Mouse (Mus musculus): ENCODE measurements around the gene Rin1. TPM values are rescaled to one million over a fixed set of nuclear protein-coding genes. Genes with fewer than 3 reads are reported as not detected.
A peak's percentile ranks its signal among the peaks of the same experiment; 100 is the strongest.
"Not testable (repeated sequence)": the region's sequence is repeated elsewhere in the genome, so short reads cannot be mapped to it uniquely, and the experiment has no call there.

Gene Rin1
- polyA plus RNA-seq, 1 experiment from 2014 or later, result 1.6 TPM

DNA sequence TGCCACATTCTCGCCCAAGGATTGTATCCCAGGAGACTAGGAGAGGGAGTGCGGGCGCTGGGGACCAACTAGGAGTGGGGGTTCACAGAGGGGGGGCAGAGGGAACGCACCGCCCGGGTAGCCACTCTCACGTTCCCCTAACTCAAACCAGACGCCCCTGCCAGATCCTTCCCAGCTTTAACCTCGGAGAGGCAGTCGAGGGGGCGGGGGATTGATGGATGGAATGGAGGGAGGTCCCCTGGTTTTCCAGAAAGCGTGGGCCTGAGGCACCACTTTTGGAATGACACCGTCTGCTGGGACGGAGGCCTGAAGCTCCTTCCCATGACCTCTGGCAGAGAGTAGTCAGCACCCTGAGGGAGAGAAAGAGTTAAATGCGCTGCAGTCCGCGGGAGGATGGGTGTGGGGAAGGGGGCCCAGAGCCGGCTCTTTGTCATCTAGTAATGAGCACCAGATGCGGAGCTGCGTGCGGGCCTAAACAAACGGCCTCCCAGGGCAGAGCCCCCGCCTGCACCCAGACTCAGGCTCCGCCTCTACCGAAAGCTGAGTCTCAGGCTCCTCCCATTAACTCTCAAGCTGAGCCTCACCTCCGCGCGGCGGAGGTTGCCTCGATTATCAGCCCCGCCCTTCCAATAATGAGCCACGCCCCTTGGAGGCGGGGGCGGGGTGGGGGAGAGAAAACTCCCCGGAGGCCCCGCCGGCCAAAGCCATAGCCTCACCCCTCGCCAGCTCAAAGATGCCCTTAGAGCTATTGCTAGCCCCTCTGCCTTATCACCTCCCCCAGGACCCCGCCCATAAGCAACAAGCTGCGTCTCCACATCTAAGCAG lies 21.5 kb downstream of the Rin1 start:
- H3K9ac ChIP-seq, result peak overlapping the region; percentile 39
- H3K4me3 ChIP-seq, result peak overlapping the region; percentile 43
- peak overlapping the region; percentile 83 for H3K4me2 ChIP-seq
- under 1% methylated on average over 40 of the region's 40 CpGs for WGBS
- peak; percentile 74 for ATAC-seq (replicated peaks)
- peaks cover 37% of the 10 kb centered on the region for H3K27me3 ChIP-seq (replicated peaks)
- peaks cover 42% of the 10 kb centered on the region for H3K4me1 ChIP-seq
- no peaks in the 10 kb centered on the region for H3K9me3 ChIP-seq
- peak overlapping the region; percentile 39 for H3K27ac ChIP-seq
- H3K36me3 ChIP-seq (replicated peaks), result no peaks in the 10 kb centered on the region

DNA sequence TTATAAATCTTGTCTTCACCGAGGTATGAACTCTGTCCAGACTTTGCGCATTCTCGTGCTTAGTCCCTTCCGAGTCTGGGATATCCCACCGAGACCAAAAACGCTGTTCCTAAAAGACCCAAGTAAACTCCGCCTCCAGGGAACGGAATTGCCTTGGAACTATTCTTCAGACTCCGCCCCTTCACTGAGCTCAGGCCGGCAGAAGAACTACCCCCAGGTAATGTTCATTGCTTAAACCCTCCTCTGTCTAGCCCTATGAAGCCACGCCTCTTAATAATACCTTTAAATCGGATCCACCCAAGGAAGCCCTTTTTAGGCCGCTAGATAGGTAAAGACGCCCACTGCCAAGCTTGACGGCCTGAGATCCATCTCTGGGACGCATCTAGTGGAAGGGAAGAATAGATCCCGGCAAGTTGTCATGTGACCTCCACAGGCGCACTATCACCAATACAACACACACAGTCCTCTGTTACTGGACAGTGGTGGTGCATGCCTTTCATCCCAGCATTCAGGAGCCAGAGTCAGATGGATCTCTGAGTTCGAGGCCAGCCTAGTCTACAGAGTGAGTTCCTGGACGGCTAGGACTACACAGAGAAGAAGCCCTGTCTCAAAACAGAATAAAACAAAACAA lies 22.2 kb downstream of the Rin1 start:
- Histone ChIP-seq H3K27me3 (replicated peaks) (peaks cover 30% of the 10 kb centered on the region), H3K27ac (0 out of 2 replicates have a peak overlapping the region, but pooled peaks have one; percentile 29)
- ATAC-seq (replicated peaks), result peak; percentile 21; the same call in 1 of the 2 replicates

GRCm38 (mm10) chr19:5073028-5073427 lies 22.7 kb downstream of the Rin1 start:
- peaks cover 28% of the 10 kb centered on the region for H3K27me3 ChIP-seq (replicated peaks)
- no peaks in the 10 kb centered on the region for H3K36me3 ChIP-seq (replicated peaks)
- H3K4me1 ChIP-seq, result peaks cover 31% of the 10 kb centered on the region
- no peaks in the 10 kb centered on the region for H3K9me3 ChIP-seq
- H3K9ac ChIP-seq, result no peak overlapping the region
- peak overlapping the region; percentile 83 for H3K4me2 ChIP-seq
- 1% methylated on average over 15 of the region's 15 CpGs for WGBS
- peak overlapping the region; percentile 43 for H3K4me3 ChIP-seq
- no peak for ATAC-seq (replicated peaks)
- no peak overlapping the region for H3K27ac ChIP-seq

More for the DNA sequence above, 22.2 kb downstream of the Rin1 start:
- Histone ChIP-seq H3K4me3 (peak overlapping the region; percentile 43), H3K4me1 (peaks cover 35% of the 10 kb centered on the region), H3K9ac (peak overlapping the region; percentile 39; the same call in 1 of the 2 replicates), H3K4me2 (peak overlapping the region; percentile 83), H3K9me3 (no peaks in the 10 kb centered on the region), H3K36me3 (replicated peaks) (no peaks in the 10 kb centered on the region)
- 3% methylated on average over 20 of the region's 20 CpGs for WGBS

DNA sequence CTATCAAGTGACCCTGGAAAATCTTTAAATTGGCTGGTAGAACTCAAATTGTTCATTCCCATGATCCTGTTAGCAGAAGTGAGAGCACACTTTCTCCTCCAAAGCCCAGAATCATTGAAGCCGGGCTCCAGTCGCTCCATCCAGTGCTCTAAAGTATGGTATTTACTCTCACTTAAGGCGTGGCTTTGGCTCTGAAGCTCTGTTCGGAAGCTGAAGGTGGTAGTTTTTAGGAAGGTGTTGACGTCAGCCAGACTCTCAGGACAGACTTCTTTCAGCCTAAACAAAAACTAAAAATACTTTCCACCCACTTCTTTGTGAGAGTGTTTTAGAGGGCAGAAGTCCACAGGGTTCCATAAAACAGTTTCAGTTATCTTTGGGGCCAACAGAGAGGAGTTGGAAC lies 23.2 kb downstream of the Rin1 start:
- H3K27me3 ChIP-seq (replicated peaks), result peaks cover 23% of the 10 kb centered on the region

GRCm38 (mm10) chr19:5079279-5079678 lies 29.0 kb downstream of the Rin1 start:
- H3K36me3 ChIP-seq (replicated peaks), result no peaks in the 10 kb centered on the region
- no peak for ATAC-seq (replicated peaks)
- peaks cover 55% of the 10 kb centered on the region for H3K27me3 ChIP-seq (replicated peaks)
- H3K4me3 ChIP-seq, result no peak overlapping the region
- H3K4me2 ChIP-seq, result no peak overlapping the region
- H3K9me3 ChIP-seq, result no peaks in the 10 kb centered on the region
- no peak overlapping the region for H3K9ac ChIP-seq
- 91% methylated on average over 1 of the region's 1 CpGs for WGBS
- H3K27ac ChIP-seq, result no peak overlapping the region
- H3K4me1 ChIP-seq, result peaks cover 4% of the 10 kb centered on the region

More for the DNA sequence above, 23.2 kb downstream of the Rin1 start:
- no peak for ATAC-seq (replicated peaks)
- Histone ChIP-seq H3K4me3 (no peak overlapping the region), H3K27ac (no peak overlapping the region), H3K4me1 (peaks cover 26% of the 10 kb centered on the region), H3K4me2 (no peak overlapping the region), H3K9me3 (no peaks in the 10 kb centered on the region), H3K36me3 (replicated peaks) (no peaks in the 10 kb centered on the region), H3K9ac (no peak overlapping the region)
- 43% methylated on average over 5 of the region's 5 CpGs for WGBS

- no peak overlapping the region for H3K4me3 ChIP-seq
- no peak overlapping the region for H3K4me2 ChIP-seq
- no peaks in the 10 kb centered on the region for H3K36me3 ChIP-seq (replicated peaks)
- H3K27ac ChIP-seq, result no peak overlapping the region
- H3K9me3 ChIP-seq, result no peaks in the 10 kb centered on the region
- 71% methylated on average over 18 of the region's 18 CpGs for WGBS
- peaks cover 19% of the 10 kb centered on the region for H3K4me1 ChIP-seq
- ATAC-seq (replicated peaks), result no peak
- H3K27me3 ChIP-seq (replicated peaks), result peaks cover 67% of the 10 kb centered on the region
- H3K9ac ChIP-seq, result no peak overlapping the region
Measured at GRCm38 (mm10) chr19:5082005-5082404, 31.7 kb downstream of the Rin1 start.

- Histone ChIP-seq H3K27ac (no peak overlapping the region), H3K27me3 (replicated peaks) (peaks cover 67% of the 10 kb centered on the region), H3K9ac (no peak overlapping the region), H3K4me1 (peaks cover 24% of the 10 kb centered on the region), H3K36me3 (replicated peaks) (no peaks in the 10 kb centered on the region), H3K4me3 (no peak overlapping the region), H3K9me3 (no peaks in the 10 kb centered on the region), H3K4me2 (no peak overlapping the region)
- 75% methylated on average over 24 of the region's 24 CpGs for WGBS
- no peak for ATAC-seq (replicated peaks)
Measured at GRCm38 (mm10) chr19:5082596-5082995, 32.3 kb downstream of the Rin1 start.

DNA sequence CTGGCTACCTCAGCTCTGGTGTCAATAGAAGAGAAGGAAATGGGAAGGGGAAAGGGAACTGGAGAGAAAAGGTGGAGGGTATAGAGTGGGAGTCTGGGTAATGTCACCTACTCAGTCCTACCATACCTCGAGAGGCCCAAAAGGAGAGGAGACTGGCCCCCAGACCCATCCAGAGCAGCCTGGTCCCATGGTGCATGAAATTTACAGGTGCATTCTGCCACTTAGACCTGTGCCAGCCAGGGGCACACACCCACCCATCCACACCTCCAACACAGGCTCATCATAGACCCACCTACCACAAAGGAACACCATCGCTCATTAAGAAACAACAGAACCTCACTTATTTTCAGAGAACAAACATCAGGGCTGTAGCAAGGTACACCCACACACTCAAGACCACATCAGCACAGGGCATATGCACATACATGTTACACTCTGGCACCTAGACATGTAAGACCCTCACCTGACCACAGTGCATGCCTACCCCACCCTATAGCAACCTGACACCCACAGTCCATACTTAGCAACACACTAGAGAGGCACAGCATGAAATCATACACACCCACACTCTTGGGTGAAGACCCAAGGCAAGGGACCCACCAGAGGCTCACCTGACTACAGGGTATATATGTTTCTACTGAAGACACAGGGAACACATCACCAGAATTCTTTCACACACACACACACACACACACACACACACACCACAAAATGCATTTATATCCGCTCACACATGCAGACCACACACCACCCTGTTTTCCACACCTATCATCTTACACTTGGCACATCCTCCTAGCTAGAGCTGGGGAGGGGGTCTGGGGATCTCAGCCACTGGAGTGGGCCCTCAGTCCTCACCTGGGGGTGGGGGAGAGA lies 33.9 kb downstream of the Rin1 start:
- H3K9ac ChIP-seq, result peak overlapping the region; percentile 69
- H3K4me3 ChIP-seq, result peak overlapping the region; percentile 68
- peak overlapping the region; percentile 82 for H3K4me2 ChIP-seq
- H3K36me3 ChIP-seq (replicated peaks), result no peaks in the 10 kb centered on the region
- H3K27ac ChIP-seq, result no peak overlapping the region
- H3K4me1 ChIP-seq, result peaks cover 31% of the 10 kb centered on the region
- peaks cover 67% of the 10 kb centered on the region for H3K27me3 ChIP-seq (replicated peaks)
- no peaks in the 10 kb centered on the region for H3K9me3 ChIP-seq
- 71% methylated on average over 3 of the region's 3 CpGs for WGBS
- ATAC-seq (replicated peaks), result no peak

GRCm38 (mm10) chr19:5084834-5085144 lies 34.5 kb downstream of the Rin1 start:
- WGBS, result 2% methylated on average over 15 of the region's 15 CpGs
- no peak for ATAC-seq (replicated peaks)
- no peaks in the 10 kb centered on the region for H3K9me3 ChIP-seq
- peaks cover 37% of the 10 kb centered on the region for H3K4me1 ChIP-seq
- H3K9ac ChIP-seq, result peak overlapping the region; percentile 69
- H3K36me3 ChIP-seq (replicated peaks), result 0 out of 2 replicates have a peak, but pooled peaks cover 1% of the 10 kb centered on the region
- peak overlapping the region; percentile 82 for H3K4me2 ChIP-seq
- peak overlapping the region; percentile 68 for H3K4me3 ChIP-seq
- H3K27ac ChIP-seq, result no peak overlapping the region
- peaks cover 64% of the 10 kb centered on the region for H3K27me3 ChIP-seq (replicated peaks)

GRCm38 (mm10) chr19:5085145-5085863 lies 35.0 kb downstream of the Rin1 start, which contains the start of gene Tmem151a:
Gene Tmem151a, minus strand, starts transcription at chr19:5085531.
- H3K9ac ChIP-seq, result peak within 1 kb of the TSS; percentile 69
- no peaks in the 10 kb centered on the region for H3K9me3 ChIP-seq
- peak within 1 kb of the TSS; percentile 68 for H3K4me3 ChIP-seq
- under 1% methylated on average over 69 of the region's 69 CpGs for WGBS
- H3K4me2 ChIP-seq, result peak within 1 kb of the TSS; percentile 82
- ATAC-seq (replicated peaks), result no peak
- peaks cover 37% of the 10 kb centered on the region for H3K4me1 ChIP-seq
- H3K27ac ChIP-seq, result no peak within 1 kb of the TSS
- H3K27me3 ChIP-seq (replicated peaks), result peaks cover 59% of the 10 kb centered on the region
- 0 out of 2 replicates have a peak, but pooled peaks cover 3% of the 10 kb centered on the region for H3K36me3 ChIP-seq (replicated peaks)

GRCm38 (mm10) chr19:5086533-5086932 lies 36.3 kb downstream of the Rin1 start:
- not testable (repeated sequence) for H3K36me3 ChIP-seq (replicated peaks); ATAC-seq (replicated peaks)
- H3K27me3 ChIP-seq (replicated peaks), result peaks cover 46% of the 10 kb centered on the region

More at GRCm38 (mm10) chr19:5086533-5086932, 36.3 kb downstream of the Rin1 start:
- not testable (repeated sequence) for H3K27ac ChIP-seq, H3K9ac ChIP-seq, H3K4me2 ChIP-seq, H3K9me3 ChIP-seq, H3K4me3 ChIP-seq
- 56% methylated on average over 4 of the region's 4 CpGs for WGBS
- peaks cover 37% of the 10 kb centered on the region for H3K4me1 ChIP-seq

Measured in midbrain, embryonic 15.5 days (tissue).